Mouse (Mus musculus) heart, embryonic 12.5 days (tissue): ENCODE data around the gene A930004D18Rik. TPM values are rescaled to one million over a fixed set of nuclear protein-coding genes. Genes with fewer than 3 reads are reported as not detected.

Experiments used
- ATAC-seq: fragments of 200-750 bp; cut with Nextera tagmentation; 2 replicates; pipeline ENCODE4 v1.8.0; 2017; ENCODE audit warnings: moderate TSS enrichment, moderate library complexity; ENCODE audit not compliant: insufficient number of reproducible peaks, low FRiP score
- H3K27ac ChIP-seq: fragments of 300-500 bp; sonication (generic); 2 replicates; pipeline ENCODE4 v1.5.1; 2016; ENCODE audit warnings: mild to moderate bottlenecking, moderate library complexity; ENCODE audit not compliant: poor library complexity, severe bottlenecking
- H3K27me3 ChIP-seq: fragments of 300-500 bp; sonication (generic); replicated peaks from 2 replicates; pipeline ENCODE4 v1.6.1; 2016; ENCODE audit warnings: mild to moderate bottlenecking, moderate library complexity
- H3K36me3 ChIP-seq: fragments of 300-500 bp; sonication (generic); 2 replicates; pipeline ENCODE4 v1.6.1; 2016; ENCODE audit warnings: mild to moderate bottlenecking, moderate library complexity
- H3K4me1 ChIP-seq: fragments of 300-500 bp; sonication (generic); replicated peaks from 2 replicates; pipeline ENCODE4 v1.6.1; 2016; ENCODE audit warnings: mild to moderate bottlenecking
- H3K4me2 ChIP-seq: fragments of 300-500 bp; sonication (generic); 2 replicates; pipeline ENCODE4 v1.6.1; 2016; ENCODE audit warnings: mild to moderate bottlenecking, moderate library complexity
- H3K4me3 ChIP-seq: fragments of 300-500 bp; sonication (generic); 2 replicates; pipeline ENCODE4 v1.5.1; 2016; ENCODE audit warnings: mild to moderate bottlenecking
- H3K9ac ChIP-seq: fragments of 300-500 bp; sonication (generic); 2 replicates; pipeline ENCODE4 v1.6.1; 2016; ENCODE audit warnings: mild to moderate bottlenecking, moderate library complexity
- H3K9me3 ChIP-seq: fragments of 300-500 bp; sonication (generic); replicated peaks from 2 replicates; pipeline ENCODE4 v1.6.1; 2016; ENCODE audit warnings: mild to moderate bottlenecking, moderate library complexity
- WGBS: fragments of 180-500 bp; shearing (Covaris S2); methylation state at CpG from one replicate; pipeline ENCODE4 v1.1.7; 2016; 5-methylcytosine and 5-hydroxymethylcytosine counted together
- polyA plus RNA-seq: library from polyadenylated mRNA; unstranded; fragments of >200 nt; fragmentation: Nextera tagmentation; extraction: Ambion mirVana; gene quantifications from 2 replicates; pipeline ENCODE4 v1.2.1, GENCODE M21; 2016

A930004D18Rik gene
- polyA plus RNA-seq, 1 experiment from 2014 or later = 14.8 TPM

- Histone ChIP-seq H3K9ac (no peak overlapping the region), H3K4me3 (0 out of 2 replicates have a peak overlapping the region, but pooled peaks have one; percentile 64), H3K27ac (no peak overlapping the region)
These were observed 5.0 kb downstream of the A930004D18Rik start for GRCm38 (mm10) chr2:18032538-18032895.

GRCm38 (mm10) chr2:18031831-18032537 is 5.6 kb downstream of the A930004D18Rik start:
- H3K27me3 ChIP-seq = no peaks in the 10 kb centered on the region
- peak overlapping the region; percentile 95 for H3K9ac ChIP-seq
- no peaks in the 10 kb centered on the region for H3K9me3 ChIP-seq
- no peaks in the 10 kb centered on the region for H3K36me3 ChIP-seq
- ATAC-seq = no peak
- 1% methylated on average over 34 of the region's 34 CpGs for WGBS
- H3K4me1 ChIP-seq = peaks cover 25% of the 10 kb centered on the region
- peak overlapping the region; percentile 100 for H3K4me2 ChIP-seq
- peak overlapping the region; percentile 64 for H3K4me3 ChIP-seq
- peak overlapping the region; percentile 67 for H3K27ac ChIP-seq

More at GRCm38 (mm10) chr2:18032538-18032895, 5.0 kb downstream of the A930004D18Rik start:
- WGBS = 53% methylated on average over 5 of the region's 5 CpGs
- Histone ChIP-seq H3K4me1 (peaks cover 29% of the 10 kb centered on the region), H3K27me3 (no peaks in the 10 kb centered on the region), H3K36me3 (no peaks in the 10 kb centered on the region), H3K9me3 (no peaks in the 10 kb centered on the region), H3K4me2 (peak overlapping the region; percentile 100)
- ATAC-seq = no peak

- Histone ChIP-seq H3K36me3 (no peaks in the 10 kb centered on the region), H3K4me3 (peak overlapping the region; percentile 64), H3K27me3 (no peaks in the 10 kb centered on the region), H3K9ac (peak overlapping the region; percentile 95), H3K9me3 (no peaks in the 10 kb centered on the region), H3K4me2 (peak overlapping the region; percentile 100), H3K4me1 (peaks cover 25% of the 10 kb centered on the region), H3K27ac (peak overlapping the region; percentile 67)
- ATAC-seq = no peak
- WGBS = 4% methylated on average over 26 of the region's 26 CpGs
These were observed 6.2 kb downstream of the A930004D18Rik start for GRCm38 (mm10) chr2:18031271-18031821.

- WGBS = 37% methylated on average over 8 of the region's 8 CpGs
- Histone ChIP-seq H3K4me1 (peaks cover 26% of the 10 kb centered on the region), H3K4me2 (peak overlapping the region; percentile 100), H3K36me3 (no peaks in the 10 kb centered on the region), H3K4me3 (no peak overlapping the region), H3K9me3 (no peaks in the 10 kb centered on the region), H3K27ac (no peak overlapping the region), H3K9ac (no peak overlapping the region), H3K27me3 (no peaks in the 10 kb centered on the region)
- ATAC-seq = no peak
These were observed 7.0 kb downstream of the A930004D18Rik start for GRCm38 (mm10) chr2:18030581-18030980.

- ATAC-seq = no peak
- WGBS = 80% methylated on average over 7 of the region's 7 CpGs
These were observed 7.9 kb downstream of the A930004D18Rik start for GRCm38 (mm10) chr2:18029656-18030055.

GRCm38 (mm10) chr2:18028140-18029021 is 9.2 kb downstream of the A930004D18Rik start:
- Histone ChIP-seq H3K36me3 (no peaks in the 10 kb centered on the region), H3K27ac (peak overlapping the region; percentile 100), H3K27me3 (no peaks in the 10 kb centered on the region), H3K4me2 (peak overlapping the region; percentile 97), H3K9me3 (no peaks in the 10 kb centered on the region), H3K9ac (peak overlapping the region; percentile 95), H3K4me1 (peaks cover 24% of the 10 kb centered on the region), H3K4me3 (peak overlapping the region; percentile 71)
- WGBS = under 1% methylated on average over 61 of the region's 61 CpGs
- ATAC-seq = peak; percentile 82

More at GRCm38 (mm10) chr2:18029656-18030055, 7.9 kb downstream of the A930004D18Rik start:
- H3K4me1 ChIP-seq = peaks cover 28% of the 10 kb centered on the region
- no peaks in the 10 kb centered on the region for H3K27me3 ChIP-seq
- H3K27ac ChIP-seq = no peak overlapping the region
- H3K4me3 ChIP-seq = no peak overlapping the region
- H3K9ac ChIP-seq = no peak overlapping the region
- H3K36me3 ChIP-seq = no peaks in the 10 kb centered on the region
- H3K4me2 ChIP-seq = 0 out of 2 replicates have a peak overlapping the region, but pooled peaks have one; percentile 33
- H3K9me3 ChIP-seq = no peaks in the 10 kb centered on the region

GRCm38 (mm10) chr2:18027448-18028139 is 9.9 kb downstream of the A930004D18Rik start:
- H3K4me2 ChIP-seq = peak overlapping the region; percentile 97
- under 1% methylated on average over 44 of the region's 44 CpGs for WGBS

GRCm38 (mm10) chr2:18026116-18026947 is 11.2 kb downstream of the A930004D18Rik start:
- Histone ChIP-seq H3K9me3 (no peaks in the 10 kb centered on the region), H3K27ac (peak overlapping the region; percentile 50; the same call in 1 of the 2 replicates), H3K36me3 (no peaks in the 10 kb centered on the region), H3K4me2 (peak overlapping the region; percentile 97), H3K9ac (peak overlapping the region; percentile 95), H3K4me3 (peak overlapping the region; percentile 71), H3K4me1 (peaks cover 8% of the 10 kb centered on the region; the same call in 1 of the 2 replicates), H3K27me3 (no peaks in the 10 kb centered on the region)
- 0 out of 2 replicates have a peak, but pooled peaks have one; percentile 13 for ATAC-seq
- WGBS = under 1% methylated on average over 44 of the region's 44 CpGs

More at GRCm38 (mm10) chr2:18027448-18028139, 9.9 kb downstream of the A930004D18Rik start:
- Histone ChIP-seq H3K4me1 (peaks cover 16% of the 10 kb centered on the region), H3K27ac (peak overlapping the region; percentile 100), H3K9ac (peak overlapping the region; percentile 95), H3K9me3 (no peaks in the 10 kb centered on the region), H3K36me3 (no peaks in the 10 kb centered on the region), H3K27me3 (no peaks in the 10 kb centered on the region), H3K4me3 (peak overlapping the region; percentile 71)
- ATAC-seq = peak; percentile 88

GRCm38 (mm10) chr2:18025781-18026115 is 11.8 kb downstream of the A930004D18Rik start:
- WGBS = 2% methylated on average over 14 of the region's 14 CpGs

GRCm38 (mm10) chr2:18025116-18025515 is 12.4 kb downstream of the A930004D18Rik start:
- no peak for ATAC-seq
- no peak overlapping the region for H3K9ac ChIP-seq
- H3K9me3 ChIP-seq = no peaks in the 10 kb centered on the region
- peaks cover 3% of the 10 kb centered on the region; the same call in 1 of the 2 replicates for H3K4me1 ChIP-seq
- no peak overlapping the region; the same call in 1 of the 2 replicates for H3K4me3 ChIP-seq
- H3K36me3 ChIP-seq = no peaks in the 10 kb centered on the region
- WGBS = 53% methylated on average over 5 of the region's 5 CpGs
- no peaks in the 10 kb centered on the region for H3K27me3 ChIP-seq
- H3K27ac ChIP-seq = no peak overlapping the region
- no peak overlapping the region for H3K4me2 ChIP-seq

More at GRCm38 (mm10) chr2:18025781-18026115, 11.8 kb downstream of the A930004D18Rik start:
- no peak for ATAC-seq
- H3K9me3 ChIP-seq = no peaks in the 10 kb centered on the region
- H3K4me2 ChIP-seq = peak overlapping the region; percentile 97
- peak overlapping the region; percentile 50; the same call in 1 of the 2 replicates for H3K27ac ChIP-seq
- H3K27me3 ChIP-seq = no peaks in the 10 kb centered on the region
- no peaks in the 10 kb centered on the region for H3K36me3 ChIP-seq
- H3K9ac ChIP-seq = peak overlapping the region; percentile 95
- peak overlapping the region; percentile 71 for H3K4me3 ChIP-seq
- H3K4me1 ChIP-seq = peaks cover 3% of the 10 kb centered on the region; the same call in 1 of the 2 replicates
